Mouse (Mus musculus): Measurements from ENCODE around the gene Carmil1. TPM values are rescaled to one million over a fixed set of nuclear protein-coding genes. Genes with fewer than 3 reads are reported as not detected.

Gene Carmil1
- total and polyA plus RNA-seq, 3 experiments = 0.15 to 1.2 TPM; not detected in 1

- TF ChIP-seq EP300 (IDR thresholded peaks at IDR 0.05; ENCODE audit: low read depth in 1 of 2, low read length in 2 of 2) (no peak), ZNF384 (IDR thresholded peaks at IDR 0.05; ENCODE audit: low read depth, low read length) (no peak), MEF2A (IDR thresholded peaks at IDR 0.05; ENCODE audit: extremely low read depth, insufficient replicate concordance, low read depth, low read length, poor library complexity, severe bottlenecking) (no peak), RAD21 (IDR thresholded peaks at IDR 0.05; ENCODE audit: low read depth, low read length) (no peak), SMC3 (IDR thresholded peaks at IDR 0.05; ENCODE audit: low read depth, low read length) (no peak), KAT2A (conservative IDR thresholded peaks at IDR 0.05; ENCODE audit: low read depth, low read length) (no peak), POLR2AphosphoS2 (IDR thresholded peaks at IDR 0.05; ENCODE audit: low read length) (no peak)
- no peak overlapping the region for H3K27ac ChIP-seq (ENCODE audit: control insufficient read depth, low read depth, low read length)
- H3K4me3 ChIP-seq (ENCODE audit: control insufficient read depth in 1 of 2, insufficient read depth in 1 of 2, low read depth in 2 of 2, low read length in 2 of 2) = no peak overlapping the region
- H3K9ac ChIP-seq (ENCODE audit: control insufficient read depth, low read depth, low read length, poor library complexity, severe bottlenecking) = no peak overlapping the region
- no peaks in the 10 kb centered on the region for H3K27me3 ChIP-seq (ENCODE audit: control insufficient read depth in 1 of 2, insufficient read depth in 2 of 2, low read length in 2 of 2)
- no peaks in the 10 kb centered on the region for H3K4me1 ChIP-seq (ENCODE audit: control insufficient read depth in 1 of 2, insufficient read depth in 2 of 2, low read length in 2 of 2)
- no peak for DNase-seq (ENCODE audit: low read depth, low spot score)
- no peaks in the 10 kb centered on the region for H3K79me2 ChIP-seq (ENCODE audit: control insufficient read depth, insufficient read depth, low read length, poor library complexity)
- H3K9me3 ChIP-seq (replicated peaks; ENCODE audit: insufficient read depth, low read length) = no peaks in the 10 kb centered on the region
- H3K36me3 ChIP-seq (ENCODE audit: control insufficient read depth in 1 of 2, insufficient read depth in 2 of 2, low read length in 2 of 2) = no peaks in the 10 kb centered on the region
Measured at GRCm38 (mm10) chr13:24072588-24072987, 208.0 kb downstream of the Carmil1 start.

DNA sequence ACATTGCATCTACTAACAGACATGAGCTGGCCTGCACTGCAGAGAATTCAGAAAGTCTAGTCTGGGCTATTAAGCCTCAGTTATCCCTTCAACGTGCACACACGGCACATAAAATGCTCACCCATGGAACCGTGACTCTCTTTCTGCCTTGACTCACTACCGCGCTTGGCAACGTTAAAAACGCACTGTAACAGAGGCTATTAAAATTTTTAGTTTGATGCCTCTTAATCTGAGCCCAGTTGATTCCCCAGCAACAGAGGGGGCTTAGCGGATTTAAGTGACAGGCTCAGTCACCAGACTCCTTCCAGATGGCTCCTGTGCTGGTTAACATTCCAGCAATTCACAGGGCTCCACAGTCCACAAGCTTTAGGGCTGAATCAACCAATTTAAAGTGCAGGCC is 213.0 kb downstream of the Carmil1 start:
- DNase-seq (ENCODE audit: low read depth, low spot score) = no peak
- H3K27me3 ChIP-seq (ENCODE audit: control insufficient read depth in 1 of 2, insufficient read depth in 2 of 2, low read length in 2 of 2) = 0 out of 4 replicates have a peak, but pooled peaks cover 0 to 2% of the 10 kb centered on the region in 2 experiments
- TF ChIP-seq RCOR1 (IDR thresholded peaks at IDR 0.05; ENCODE audit: low read depth, low read length) (no peak), GATA1 (IDR thresholded peaks at IDR 0.05; ENCODE audit: low read depth, low read length) (no peak), JUND (IDR thresholded peaks at IDR 0.05; ENCODE audit: low read depth, low read length) (no peak)

DNA sequence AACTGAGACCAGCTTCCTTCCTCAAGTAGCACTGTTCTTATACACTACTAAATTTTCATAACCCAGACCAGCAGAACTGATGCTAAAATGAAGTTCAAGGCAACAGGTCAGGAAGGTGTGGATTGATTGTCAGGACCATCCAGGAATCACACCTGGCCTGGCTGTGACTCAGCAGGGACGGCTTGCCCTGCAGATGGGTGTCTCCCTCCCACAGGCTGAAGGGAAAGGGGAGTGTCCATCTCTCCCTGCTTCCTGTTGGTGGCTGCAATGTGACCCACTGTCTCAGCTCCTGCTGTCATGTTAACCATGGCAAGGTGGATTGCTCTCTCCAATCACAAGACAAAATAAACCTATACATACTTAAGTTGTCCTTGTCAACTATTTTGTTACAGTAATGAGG is 215.1 kb downstream of the Carmil1 start:
- H3K27ac ChIP-seq (ENCODE audit: control insufficient read depth, low read depth, low read length) = no peak overlapping the region
- H3K9me3 ChIP-seq (replicated peaks; ENCODE audit: insufficient read depth, low read length) = no peaks in the 10 kb centered on the region
- DNase-seq (ENCODE audit: low read depth, low spot score) = no peak
- H3K4me1 ChIP-seq (ENCODE audit: control insufficient read depth in 1 of 2, insufficient read depth in 2 of 2, low read length in 2 of 2) = no peaks in the 10 kb centered on the region
- H3K36me3 ChIP-seq (ENCODE audit: control insufficient read depth in 1 of 2, insufficient read depth in 2 of 2, low read length in 2 of 2) = no peaks in the 10 kb centered on the region
- TF ChIP-seq GABPA (IDR thresholded peaks at IDR 0.05; ENCODE audit: low read depth, low read length) = no peak
- H3K4me3 ChIP-seq (ENCODE audit: control insufficient read depth in 1 of 2, insufficient read depth in 1 of 2, low read depth in 2 of 2, low read length in 2 of 2) = no peak overlapping the region
- H3K9ac ChIP-seq (ENCODE audit: control insufficient read depth, low read depth, low read length, poor library complexity, severe bottlenecking) = no peak overlapping the region
- H3K79me2 ChIP-seq (ENCODE audit: control insufficient read depth, insufficient read depth, low read length, poor library complexity) = no peaks in the 10 kb centered on the region
- H3K27me3 ChIP-seq (ENCODE audit: control insufficient read depth in 1 of 2, insufficient read depth in 2 of 2, low read length in 2 of 2) = 0 out of 4 replicates have a peak, but pooled peaks cover 0 to 2% of the 10 kb centered on the region in 2 experiments

More for the DNA sequence above, 213.0 kb downstream of the Carmil1 start:
- Histone ChIP-seq H3K4me3 (ENCODE audit: control insufficient read depth in 1 of 2, insufficient read depth in 1 of 2, low read depth in 2 of 2, low read length in 2 of 2) (no peak overlapping the region), H3K4me1 (ENCODE audit: control insufficient read depth in 1 of 2, insufficient read depth in 2 of 2, low read length in 2 of 2) (no peaks in the 10 kb centered on the region), H3K9ac (ENCODE audit: control insufficient read depth, low read depth, low read length, poor library complexity, severe bottlenecking) (no peak overlapping the region), H3K36me3 (ENCODE audit: control insufficient read depth in 1 of 2, insufficient read depth in 2 of 2, low read length in 2 of 2) (no peaks in the 10 kb centered on the region), H3K27ac (ENCODE audit: control insufficient read depth, low read depth, low read length) (no peak overlapping the region), H3K79me2 (ENCODE audit: control insufficient read depth, insufficient read depth, low read length, poor library complexity) (no peaks in the 10 kb centered on the region), H3K9me3 (replicated peaks; ENCODE audit: insufficient read depth, low read length) (no peaks in the 10 kb centered on the region)

All from MEL (cell line).